Mouse (Mus musculus) embryonic facial prominence, embryonic 15.5 days (tissue): ENCODE results near the gene Gtsf1. TPM values are rescaled to one million over a fixed set of nuclear protein-coding genes. Genes with fewer than 3 reads are reported as not detected.
"Not testable (repeated sequence)": the region's sequence is repeated elsewhere in the genome, so short reads cannot be mapped to it uniquely, and the experiment has no call there.

Source experiments
- ATAC-seq: fragments of 200-750 bp; cut with Nextera tagmentation; 2 replicates; pipeline ENCODE4 v1.8.0; 2017; ENCODE audit warnings: low read depth, moderate TSS enrichment; ENCODE audit not compliant: insufficient number of reproducible peaks, low FRiP score, low TSS enrichment
- H3K27ac ChIP-seq: fragments of 300-500 bp; sonication (generic); replicated peaks from 2 replicates; pipeline ENCODE4 v1.5.1; 2015; ENCODE audit warnings: mild to moderate bottlenecking, inconsistent platforms
- H3K27me3 ChIP-seq: fragments of 300-500 bp; sonication (generic); 2 replicates; pipeline ENCODE4 v1.6.1; 2015; ENCODE audit warnings: inconsistent platforms
- H3K36me3 ChIP-seq: fragments of 300-500 bp; sonication (generic); 2 replicates; pipeline ENCODE4 v1.6.1; 2015; ENCODE audit warnings: mild to moderate bottlenecking, inconsistent platforms
- H3K4me1 ChIP-seq: fragments of 300-500 bp; sonication (generic); 2 replicates; pipeline ENCODE4 v1.6.1; 2015; ENCODE audit warnings: inconsistent platforms
- H3K4me2 ChIP-seq: fragments of 300-500 bp; sonication (generic); replicated peaks from 2 replicates; pipeline ENCODE4 v1.6.1; 2015; ENCODE audit warnings: mild to moderate bottlenecking, inconsistent platforms
- H3K4me3 ChIP-seq: fragments of 300-500 bp; sonication (generic); replicated peaks from 2 replicates; pipeline ENCODE4 v1.5.1; 2015; ENCODE audit warnings: mild to moderate bottlenecking, inconsistent platforms
- H3K9ac ChIP-seq: fragments of 300-500 bp; sonication (generic); 2 replicates; pipeline ENCODE4 v1.6.1; 2015; ENCODE audit warnings: inconsistent platforms
- H3K9me3 ChIP-seq: fragments of 300-500 bp; sonication (generic); replicated peaks from 2 replicates; pipeline ENCODE4 v1.6.1; 2016; ENCODE audit warnings: inconsistent platforms
- WGBS: fragments of 180-500 bp; shearing (Covaris S2); methylation state at CpG from one replicate; pipeline ENCODE4 v1.1.7; 2015; 5-methylcytosine and 5-hydroxymethylcytosine counted together
- polyA plus RNA-seq: library from polyadenylated mRNA; unstranded; fragments of >200 nt; fragmentation: Nextera tagmentation; extraction: Ambion mirVana; gene quantifications from 2 replicates; pipeline ENCODE4 v1.2.1, GENCODE M21; 2015

Gtsf1 gene
- polyA plus RNA-seq: not detected in 2 replicates

- no peak within 1 kb of the TSS for H3K9ac ChIP-seq
- no peaks in the 10 kb centered on the region for H3K36me3 ChIP-seq
- H3K27ac ChIP-seq: no peak within 1 kb of the TSS
- no peaks in the 10 kb centered on the region for H3K27me3 ChIP-seq
- H3K4me1 ChIP-seq: no peaks in the 10 kb centered on the region
- no peak for ATAC-seq
- no peaks in the 10 kb centered on the region for H3K9me3 ChIP-seq
- H3K4me3 ChIP-seq: no peak within 1 kb of the TSS
- H3K4me2 ChIP-seq: no peak within 1 kb of the TSS
- WGBS: 90% methylated on average over 16 of the region's 16 CpGs
Measured at GRCm38 (mm10) chr15:103430241-103430640, at the start of gene Gtsf1. Gene Gtsf1 (minus strand): TSS chr15:103430470.

- no peaks in the 10 kb centered on the region for H3K4me1 ChIP-seq
- no peak for ATAC-seq
- 70% methylated on average over 1 of the region's 1 CpGs for WGBS
- H3K27me3 ChIP-seq: no peaks in the 10 kb centered on the region; the same call in 1 of the 2 replicates
- no peaks in the 10 kb centered on the region for H3K36me3 ChIP-seq
- H3K9ac ChIP-seq: no peak overlapping the region
- no peak overlapping the region for H3K27ac ChIP-seq
- no peaks in the 10 kb centered on the region for H3K9me3 ChIP-seq
- H3K4me3 ChIP-seq: no peak overlapping the region
- H3K4me2 ChIP-seq: no peak overlapping the region
Measured at GRCm38 (mm10) chr15:103479080-103479606, 48.9 kb upstream of the Gtsf1 start.

GRCm38 (mm10) chr15:103473769-103474168 is 43.5 kb upstream of the Gtsf1 start:
- WGBS: 77% methylated on average over 5 of the region's 5 CpGs
- Histone ChIP-seq H3K27ac (no peak overlapping the region), H3K4me2 (no peak overlapping the region), H3K27me3 (no peaks in the 10 kb centered on the region; the same call in 1 of the 2 replicates), H3K9ac (no peak overlapping the region), H3K36me3 (no peaks in the 10 kb centered on the region), H3K4me1 (no peaks in the 10 kb centered on the region), H3K4me3 (no peak overlapping the region), H3K9me3 (no peaks in the 10 kb centered on the region)
- no peak for ATAC-seq

GRCm38 (mm10) chr15:103473182-103473581 is 42.9 kb upstream of the Gtsf1 start:
- no peaks in the 10 kb centered on the region for H3K4me1 ChIP-seq
- no peaks in the 10 kb centered on the region for H3K36me3 ChIP-seq
- no peak overlapping the region for H3K27ac ChIP-seq
- no peak overlapping the region for H3K4me3 ChIP-seq
- ATAC-seq: no peak
- H3K9me3 ChIP-seq: no peaks in the 10 kb centered on the region
- H3K4me2 ChIP-seq: no peak overlapping the region
- no peaks in the 10 kb centered on the region; the same call in 1 of the 2 replicates for H3K27me3 ChIP-seq
- WGBS: 84% methylated on average over 7 of the region's 7 CpGs
- no peak overlapping the region for H3K9ac ChIP-seq

GRCm38 (mm10) chr15:103472265-103472664 is 42.0 kb upstream of the Gtsf1 start:
- ATAC-seq: peak; percentile 70; the same call in 1 of the 2 replicates
- WGBS: 33% methylated on average over 3 of the region's 3 CpGs
- no peak overlapping the region for H3K4me3 ChIP-seq
- H3K4me2 ChIP-seq: no peak overlapping the region
- no peak overlapping the region for H3K9ac ChIP-seq
- no peaks in the 10 kb centered on the region for H3K9me3 ChIP-seq
- no peaks in the 10 kb centered on the region; the same call in 1 of the 2 replicates for H3K27me3 ChIP-seq
- no peaks in the 10 kb centered on the region for H3K4me1 ChIP-seq
- H3K36me3 ChIP-seq: no peaks in the 10 kb centered on the region
- H3K27ac ChIP-seq: no peak overlapping the region

GRCm38 (mm10) chr15:103471488-103472194 is 41.4 kb upstream of the Gtsf1 start:
- WGBS: 71% methylated on average over 7 of the region's 7 CpGs
- Histone ChIP-seq H3K27me3 (no peaks in the 10 kb centered on the region; the same call in 1 of the 2 replicates), H3K4me3 (no peak overlapping the region), H3K36me3 (no peaks in the 10 kb centered on the region), H3K9ac (no peak overlapping the region), H3K9me3 (no peaks in the 10 kb centered on the region), H3K4me2 (no peak overlapping the region), H3K27ac (no peak overlapping the region), H3K4me1 (no peaks in the 10 kb centered on the region)
- ATAC-seq: no peak

- Histone ChIP-seq H3K36me3 (no peaks in the 10 kb centered on the region), H3K9me3 (no peaks in the 10 kb centered on the region), H3K4me2 (no peak overlapping the region), H3K4me1 (no peaks in the 10 kb centered on the region), H3K4me3 (no peak overlapping the region), H3K27ac (no peak overlapping the region), H3K9ac (no peak overlapping the region), H3K27me3 (no peaks in the 10 kb centered on the region)
- no peak for ATAC-seq
- WGBS: 55% methylated on average over 7 of the region's 7 CpGs
Measured at GRCm38 (mm10) chr15:103462539-103463261, 32.4 kb upstream of the Gtsf1 start.

- Histone ChIP-seq H3K9me3 (no peaks in the 10 kb centered on the region), H3K4me2 (no peak overlapping the region), H3K4me1 (no peaks in the 10 kb centered on the region), H3K27me3 (no peaks in the 10 kb centered on the region), H3K4me3 (no peak overlapping the region), H3K9ac (no peak overlapping the region), H3K27ac (no peak overlapping the region), H3K36me3 (no peaks in the 10 kb centered on the region)
- 76% methylated on average over 6 of the region's 6 CpGs for WGBS
- ATAC-seq: no peak
Measured at GRCm38 (mm10) chr15:103454449-103454848, 24.2 kb upstream of the Gtsf1 start.

- H3K4me1 ChIP-seq: no peaks in the 10 kb centered on the region
- 86% methylated on average over 13 of the region's 13 CpGs for WGBS
- no peak within 1 kb of the TSS for H3K4me3 ChIP-seq
- no peak within 1 kb of the TSS for H3K4me2 ChIP-seq
- H3K9ac ChIP-seq: no peak within 1 kb of the TSS
- no peaks in the 10 kb centered on the region for H3K27me3 ChIP-seq
- H3K27ac ChIP-seq: no peak within 1 kb of the TSS
- H3K9me3 ChIP-seq: no peaks in the 10 kb centered on the region
- ATAC-seq: no peak
- H3K36me3 ChIP-seq: no peaks in the 10 kb centered on the region
Measured at GRCm38 (mm10) chr15:103453551-103454218, 23.4 kb upstream of the Gtsf1 start, which contains the start of gene Nckap1l. Gene Nckap1l (plus strand): TSS chr15:103453794.

- Histone ChIP-seq H3K27ac (no peak within 1 kb of the TSS), H3K4me1 (no peaks in the 10 kb centered on the region), H3K27me3 (no peaks in the 10 kb centered on the region), H3K4me2 (no peak within 1 kb of the TSS), H3K36me3 (no peaks in the 10 kb centered on the region), H3K4me3 (no peak within 1 kb of the TSS), H3K9ac (no peak within 1 kb of the TSS), H3K9me3 (no peaks in the 10 kb centered on the region)
- WGBS: 35% methylated on average over 3 of the region's 3 CpGs
- ATAC-seq: no peak
Measured at GRCm38 (mm10) chr15:103448369-103448768, 18.1 kb upstream of the Gtsf1 start, which contains the start of gene Gtsf2. Gene Gtsf2 (minus strand): TSS chr15:103448469.

- not testable (repeated sequence) for H3K4me3 ChIP-seq
- 84% methylated on average over 4 of the region's 4 CpGs for WGBS
Measured at GRCm38 (mm10) chr15:103445966-103446365, 15.7 kb upstream of the Gtsf1 start.

More at GRCm38 (mm10) chr15:103445966-103446365, 15.7 kb upstream of the Gtsf1 start:
- not testable (repeated sequence) for H3K4me1 ChIP-seq, H3K4me2 ChIP-seq, H3K9me3 ChIP-seq, H3K36me3 ChIP-seq, ATAC-seq, H3K9ac ChIP-seq, H3K27me3 ChIP-seq, H3K27ac ChIP-seq
